Comparison of ENCODE assay signal across 16 mouse cellular contexts in the genomic region with DNA sequence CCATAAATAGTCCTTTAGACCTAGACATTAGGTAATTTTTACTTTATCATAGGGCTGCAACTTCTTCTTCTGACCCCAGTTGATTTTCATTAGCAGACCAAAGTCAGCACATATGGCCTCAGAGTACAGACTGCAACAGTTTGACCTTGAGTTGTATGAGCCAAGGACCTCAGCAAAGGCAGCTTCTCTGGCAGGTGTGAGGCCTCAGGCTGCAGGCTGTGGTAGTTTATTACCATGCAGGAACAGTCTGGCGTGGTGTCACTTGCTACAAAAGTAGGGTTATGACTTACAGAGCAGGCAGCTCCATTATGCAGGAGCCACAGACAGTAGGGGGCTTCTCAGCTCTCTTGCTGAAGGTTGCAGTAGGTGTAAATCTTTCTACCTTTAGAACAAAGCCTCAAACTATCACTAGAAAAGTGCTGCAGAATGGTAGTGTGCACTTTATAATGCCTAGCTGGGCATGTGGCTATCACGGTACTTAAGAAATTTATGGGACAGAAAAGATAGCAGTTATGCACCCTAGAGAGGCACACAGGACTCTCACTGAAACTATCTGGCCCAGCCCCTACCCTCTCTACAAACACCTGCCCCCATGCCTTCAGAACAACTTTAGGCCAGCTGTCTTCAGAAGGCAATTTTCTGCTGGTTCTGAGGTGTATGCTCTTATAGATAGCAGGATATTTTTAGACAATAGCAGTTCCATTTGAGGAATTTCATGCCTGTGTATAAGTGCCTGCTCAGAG.
A peak's percentile ranks its signal among the peaks of the same experiment; 100 is the strongest.
DNase-seq lines count a peak whose midpoint lies in the region; ATAC-seq and TF ChIP-seq lines count a peak whose summit lies in the region.
"Had no signal": no experiment of that assay in that cellular context is flagged by ENCODE, and none has a peak within 500 bp of the region (broad histone marks: within the 10 kb centered on the region; RNA-seq: fewer than 3 reads in every experiment).

No protein-coding gene starts in this region.

- H3K4me1 ChIP-seq in heart, embryonic 10.5 days: peaks cover 8% of the 10 kb centered on the region
- no peaks in the 10 kb centered on the region for H3K4me1 ChIP-seq in hindbrain, postnatal 0 days (ENCODE audit: insufficient read depth, low read length)
- H3K4me1 ChIP-seq in hindbrain, embryonic 13.5 days (replicated peaks): no peaks in the 10 kb centered on the region
- H3K4me1 ChIP-seq: forebrain, embryonic 15.5 days; liver, embryonic 12.5 days had no signal

- H3K4me3 ChIP-seq in heart, embryonic 10.5 days: no peak overlapping the region
- H3K4me3 ChIP-seq in hindbrain, postnatal 0 days (ENCODE audit: low read length): no peak overlapping the region
- H3K4me3 ChIP-seq in hindbrain, embryonic 13.5 days: no peak overlapping the region
- H3K4me3 ChIP-seq: forebrain, embryonic 15.5 days; liver, embryonic 12.5 days had no signal

- no peak overlapping the region for H3K9ac ChIP-seq in hindbrain, postnatal 0 days (replicated peaks; ENCODE audit: low read length)
- no peak overlapping the region for H3K9ac ChIP-seq in hindbrain, embryonic 13.5 days
- H3K9ac ChIP-seq: forebrain, embryonic 15.5 days; hindbrain, embryonic 14.5 days; liver, embryonic 12.5 days; lung, embryonic 14.5 days had no signal

- no peak overlapping the region for H3K4me2 ChIP-seq in hindbrain, postnatal 0 days (ENCODE audit: low read depth, low read length)
- no peak overlapping the region for H3K4me2 ChIP-seq in hindbrain, embryonic 13.5 days
- H3K4me2 ChIP-seq: forebrain, embryonic 15.5 days; hindbrain, embryonic 14.5 days; liver, embryonic 12.5 days; lung, embryonic 14.5 days; midbrain, embryonic 11.5 days had no signal

- 55% methylated on average over 2 of the region's 2 CpGs for WGBS in heart, embryonic 10.5 days
- 70% methylated on average over 2 of the region's 2 CpGs for WGBS in hindbrain, postnatal 0 days
- WGBS in hindbrain, embryonic 13.5 days: 66% methylated on average over 2 of the region's 2 CpGs

- no peak for DNase-seq in heart, embryonic 10.5 days (ENCODE audit: low spot score)
- DNase-seq in heart, adult 11 months: no peak
- DNase-seq in hindbrain, postnatal 0 days (ENCODE audit: low spot score): peak; percentile 7
- peak; percentile 40 for DNase-seq in forelimb bud, embryonic 11.5 days (ENCODE audit: low read depth, low spot score)
- peak; percentile 26 for DNase-seq in kidney, adult 9 months
- DNase-seq in left cerebral cortex, postnatal 25 days (ENCODE audit: low spot score in 2 of 2): no peak
- DNase-seq in embryo, embryonic 9.5 days (ENCODE audit: extremely low spot score): no peak
- DNase-seq: adrenal gland, postnatal 10 days; lung, embryonic 14.5 days; thymus, postnatal 14 days had no signal

- ATAC-seq in hindbrain, postnatal 0 days: no peak
- no peak for ATAC-seq in hindbrain, embryonic 13.5 days (ENCODE audit: low FRiP score)
- ATAC-seq: forebrain, embryonic 15.5 days; liver, embryonic 12.5 days had no signal

- no peaks in the 10 kb centered on the region for H3K36me3 ChIP-seq in heart, embryonic 10.5 days
- H3K36me3 ChIP-seq in hindbrain, postnatal 0 days (ENCODE audit: insufficient read depth, low read length): no peaks in the 10 kb centered on the region
- H3K36me3 ChIP-seq in hindbrain, embryonic 13.5 days: no peaks in the 10 kb centered on the region
- H3K36me3 ChIP-seq: forebrain, embryonic 15.5 days; liver, embryonic 12.5 days had no signal

- no peak for TF ChIP-seq CTCF in hindbrain, postnatal 0 days (IDR thresholded peaks at IDR 0.05; ENCODE audit: low read depth)

- intact Hi-C loops in left cerebral cortex, postnatal 25 days (cut with DNase I): no loop called here

- H3K9me3 ChIP-seq in heart, embryonic 10.5 days: no peaks in the 10 kb centered on the region
- H3K9me3 ChIP-seq in hindbrain, postnatal 0 days (ENCODE audit: low read length): no peaks in the 10 kb centered on the region
- H3K9me3 ChIP-seq in hindbrain, embryonic 13.5 days: peaks cover 3% of the 10 kb centered on the region; the same call in 1 of the 2 replicates
- H3K9me3 ChIP-seq: forebrain, embryonic 15.5 days; liver, embryonic 12.5 days had no signal

- peak overlapping the region; percentile 47; the same call in 1 of the 2 replicates for H3K27ac ChIP-seq in heart, embryonic 10.5 days
- no peak overlapping the region for H3K27ac ChIP-seq in hindbrain, postnatal 0 days
- H3K27ac ChIP-seq in hindbrain, embryonic 13.5 days: no peak overlapping the region
- H3K27ac ChIP-seq: forebrain, embryonic 15.5 days; hindbrain, embryonic 14.5 days; liver, embryonic 12.5 days; macrophage had no signal

- no peaks in the 10 kb centered on the region for H3K27me3 ChIP-seq in heart, embryonic 10.5 days (ENCODE audit: insufficient read depth, poor library complexity, severe bottlenecking)
- no peaks in the 10 kb centered on the region for H3K27me3 ChIP-seq in hindbrain, postnatal 0 days (ENCODE audit: insufficient read depth, low read length)
- H3K27me3 ChIP-seq in hindbrain, embryonic 13.5 days: no peaks in the 10 kb centered on the region
- H3K27me3 ChIP-seq: forebrain, embryonic 15.5 days; liver, embryonic 12.5 days had no signal

Comparison
In these comparisons a context has a peak if more than half of its experiments do, and no peak if none do; other contexts are left out.
1. DNase-seq: peak in hindbrain, postnatal 0 days (single experiment), forelimb bud, embryonic 11.5 days (single experiment) and kidney, adult 9 months (single experiment); none in heart, embryonic 10.5 days (single experiment), heart, adult 11 months (single experiment), left cerebral cortex, postnatal 25 days (0 of 2) and embryo, embryonic 9.5 days (single experiment).